In genomic region chr2:152413765-152414584, GRCm38 (mm10) we compare ENCODE assay signal across 9 mouse cellular contexts. TPM values are rescaled to one million over a fixed set of nuclear protein-coding genes. Genes with fewer than 3 reads are reported as not detected.
DNase-seq lines count a peak whose midpoint lies in the region; ATAC-seq and TF ChIP-seq lines count a peak whose summit lies in the region.
"Had no signal": no experiment of that assay in that cellular context is flagged by ENCODE, and none has a peak within 500 bp of the region (broad histone marks: within the 10 kb centered on the region; RNA-seq: fewer than 3 reads in every experiment).

No protein-coding gene starts in this region.

- peak; percentile 10 for DNase-seq in gastrocnemius, adult 18-20 months (ENCODE audit: low spot score)
- no peak for DNase-seq in gastrocnemius, postnatal 25 days
- no peak for DNase-seq in ES-E14 (ENCODE audit: low read depth, low spot score)
- peak; percentile 62 for DNase-seq in embryo, embryonic 10.5 days (ENCODE audit: low spot score)
- DNase-seq in kidney, postnatal 4 days: peak; percentile 63 to 73
- peak; percentile 70 for DNase-seq in midbrain, embryonic 10.5 days (ENCODE audit: low spot score)
- peak; percentile 49 for DNase-seq in stomach, postnatal 0 days (ENCODE audit: low spot score)

- H3K36me3 ChIP-seq in ES-E14 (ENCODE audit: control insufficient read depth, insufficient read depth, low read length, poor library complexity, severe bottlenecking): peaks cover 3% of the 10 kb centered on the region; the same call in 1 of the 2 replicates
- 0 out of 2 replicates have a peak, but pooled peaks cover 2% of the 10 kb centered on the region for H3K36me3 ChIP-seq in heart, embryonic 16.5 days (ENCODE audit: control insufficient read depth, insufficient read depth)
- peaks cover 8% of the 10 kb centered on the region; the same call in 1 of the 2 replicates for H3K36me3 ChIP-seq in midbrain, embryonic 10.5 days
- H3K36me3 ChIP-seq in stomach, postnatal 0 days (ENCODE audit: control insufficient read depth, insufficient read depth, low read length): no peaks in the 10 kb centered on the region

- in situ Hi-C loops in ES-E14 (cut with MboI; ENCODE audit: low sequenced_read_pairs in 2 of 2, unreplicated experiment in 2 of 2): no loop called here

- no peaks in the 10 kb centered on the region for H3K27me3 ChIP-seq in heart, embryonic 16.5 days (ENCODE audit: control insufficient read depth, insufficient read depth, low read length)
- H3K27me3 ChIP-seq in midbrain, embryonic 10.5 days (ENCODE audit: low read depth, poor library complexity, severe bottlenecking): no peaks in the 10 kb centered on the region
- no peaks in the 10 kb centered on the region for H3K27me3 ChIP-seq in stomach, postnatal 0 days (ENCODE audit: control insufficient read depth, insufficient read depth, low read length)

- peak overlapping the region; percentile 88 for H3K4me2 ChIP-seq in heart, embryonic 16.5 days (ENCODE audit: low read depth, low read length)
- H3K4me2 ChIP-seq in stomach, postnatal 0 days (replicated peaks; ENCODE audit: low read depth): peak overlapping the region; percentile 79

- TF ChIP-seq CTCF in stomach, postnatal 0 days (IDR thresholded peaks at IDR 0.05; ENCODE audit: low read depth): no peak

- no peaks in the 10 kb centered on the region for H3K9me3 ChIP-seq in ES-E14 (ENCODE audit: control insufficient read depth, insufficient read depth, low read depth, low read length)
- H3K9me3 ChIP-seq in heart, embryonic 16.5 days (replicated peaks; ENCODE audit: control insufficient read depth, low read length): peaks cover 6% of the 10 kb centered on the region; the same call in 1 of the 2 replicates
- peaks cover 7% of the 10 kb centered on the region; the same call in 1 of the 2 replicates for H3K9me3 ChIP-seq in midbrain, embryonic 10.5 days (replicated peaks)
- no peaks in the 10 kb centered on the region for H3K9me3 ChIP-seq in stomach, postnatal 0 days (ENCODE audit: control insufficient read depth, low read length)

- peak overlapping the region; percentile 69 to 81 for H3K4me3 ChIP-seq in ES-E14 (ENCODE audit: insufficient read depth in 1 of 2, low read depth in 1 of 2, low read length in 2 of 2, poor library complexity in 1 of 2, severe bottlenecking in 1 of 2)
- H3K4me3 ChIP-seq in heart, embryonic 16.5 days (ENCODE audit: low read length): peak overlapping the region; percentile 72
- peak overlapping the region; percentile 84 for H3K4me3 ChIP-seq in midbrain, embryonic 10.5 days
- H3K4me3 ChIP-seq in stomach, postnatal 0 days (ENCODE audit: low read depth, low read length): peak overlapping the region; percentile 96

- WGBS in heart, embryonic 16.5 days: under 1% methylated on average over 85 of the region's 86 CpGs
- WGBS in midbrain, embryonic 10.5 days: under 1% methylated on average over 84 of the region's 86 CpGs
- under 1% methylated on average over 79 of the region's 86 CpGs for WGBS in stomach, postnatal 0 days

- H3K4me1 ChIP-seq in ES-E14 (ENCODE audit: control insufficient read depth in 2 of 2, insufficient read depth in 2 of 2, low read length in 2 of 2, poor library complexity in 1 of 2): peaks cover 6 to 16% of the 10 kb centered on the region in 2 experiments; a peak in 2 of 4 replicates
- H3K4me1 ChIP-seq in heart, embryonic 16.5 days (ENCODE audit: control insufficient read depth, insufficient read depth, low read length): peaks cover 27% of the 10 kb centered on the region
- peaks cover 51% of the 10 kb centered on the region for H3K4me1 ChIP-seq in midbrain, embryonic 10.5 days
- H3K4me1 ChIP-seq in stomach, postnatal 0 days (replicated peaks; ENCODE audit: control insufficient read depth, insufficient read depth): peaks cover 3% of the 10 kb centered on the region

- no peak for TF ChIP-seq EP300 in stomach, postnatal 0 days (optimal IDR thresholded peaks at IDR 0.05)

- H3K27ac ChIP-seq in ES-E14 (ENCODE audit: insufficient read depth, low read depth, low read length, poor library complexity, severe bottlenecking): peak overlapping the region; percentile 75
- H3K27ac ChIP-seq in heart, embryonic 16.5 days (ENCODE audit: low read length): peak overlapping the region; percentile 99
- H3K27ac ChIP-seq in midbrain, embryonic 10.5 days (replicated peaks): peak overlapping the region; percentile 98
- H3K27ac ChIP-seq in stomach, postnatal 0 days (replicated peaks): peak overlapping the region; percentile 98

- peak overlapping the region; percentile 96 for H3K9ac ChIP-seq in ES-E14 (ENCODE audit: insufficient read depth, low read depth, low read length, poor library complexity, severe bottlenecking)
- peak overlapping the region; percentile 99 for H3K9ac ChIP-seq in heart, embryonic 16.5 days (ENCODE audit: low read length)
- H3K9ac ChIP-seq in stomach, postnatal 0 days (ENCODE audit: low read length): peak overlapping the region; percentile 94

- no peak for ATAC-seq in heart, embryonic 16.5 days (replicated peaks; ENCODE audit: extremely low read depth, insufficient read depth, low FRiP score)
- peak; percentile 10; the same call in 1 of the 2 replicates for ATAC-seq in stomach, postnatal 0 days (ENCODE audit: low FRiP score, low TSS enrichment)

TF ChIP-seq in ES-E14, 5 proteins besides CTCF, POLR2A, EP300 and RAD21:
- TF ChIP-seq ZNF384 (IDR thresholded peaks at IDR 0.05; ENCODE audit: low read depth, low read length): no peak
- no peak for TF ChIP-seq MAFK (IDR thresholded peaks at IDR 0.05; ENCODE audit: insufficient read depth, low read depth, low read length)
- no peak for TF ChIP-seq CHD2 (IDR thresholded peaks at IDR 0.05; ENCODE audit: low read depth, low read length)
- no peak for TF ChIP-seq HCFC1 (IDR thresholded peaks at IDR 0.05; ENCODE audit: borderline replicate concordance, insufficient read depth, low read length)
- no peak for TF ChIP-seq ZC3H11A (IDR thresholded peaks at IDR 0.05; ENCODE audit: borderline replicate concordance, low read depth, low read length)
TF ChIP-seq in ES-E14: peak in this region for 0.

RNA-seq across cellular contexts. Expression of gene Zcchc3, which starts 0.9 kb away (rescaled TPM):
- under 1 TPM; 0.62 to 0.76 TPM for total RNA-seq in gastrocnemius, adult 18-20 months (2021)
- 1 to 10 TPM; 1.6 TPM for total RNA-seq in gastrocnemius, postnatal 25 days (2021)
- total RNA-seq in ES-E14 (2012; rRNA removed): 21.4 and 22.9 TPM in 2 replicates
- polyA plus RNA-seq in heart, embryonic 16.5 days (2015; fragmentation: Nextera tagmentation; extraction: Ambion mirVana): 24.3 and 26.0 TPM in 2 replicates
- polyA plus RNA-seq in midbrain, embryonic 10.5 days (2016; fragmentation: Nextera tagmentation; extraction: Ambion mirVana): 47.7 and 49.8 TPM in 2 replicates
- polyA plus RNA-seq in stomach, postnatal 0 days (2015; fragmentation: Nextera tagmentation; extraction: Ambion mirVana): 14.8 and 15.6 TPM in 2 replicates

RNA-seq across cellular contexts. Expression of gene 6820408C15Rik, which starts 1.4 kb away (rescaled TPM):
- not detected for total RNA-seq in gastrocnemius, adult 18-20 months (2021)
- total RNA-seq in gastrocnemius, postnatal 25 days (2021): not detected
- 0.18 and 0.58 TPM in 2 replicates for total RNA-seq in ES-E14 (2012; rRNA removed)
- polyA plus RNA-seq in heart, embryonic 16.5 days (2015; fragmentation: Nextera tagmentation; extraction: Ambion mirVana): 3.5 TPM in 2 replicates
- polyA plus RNA-seq in midbrain, embryonic 10.5 days (2016; fragmentation: Nextera tagmentation; extraction: Ambion mirVana): 0.99 and 1.2 TPM in 2 replicates
- 0.38 TPM in 2 replicates for polyA plus RNA-seq in stomach, postnatal 0 days (2015; fragmentation: Nextera tagmentation; extraction: Ambion mirVana)
- total RNA-seq: hematopoietic stem cell, adult 5-6 weeks had no signal

RNA-seq across cellular contexts. Expression of gene Sox12, which starts 16.1 kb away (rescaled TPM):
- total RNA-seq in gastrocnemius, adult 18-20 months (2021): under 1 TPM; 0.34 to 0.57 TPM
- 1 to 10 TPM; 1.1 to 1.7 TPM for total RNA-seq in gastrocnemius, postnatal 25 days (2021)
- 7.4 and 9.1 TPM in 2 replicates for total RNA-seq in ES-E14 (2012; rRNA removed)
- 5.4 and 7.3 TPM in 2 replicates for polyA plus RNA-seq in heart, embryonic 16.5 days (2015; fragmentation: Nextera tagmentation; extraction: Ambion mirVana)
- 8.6 and 9.2 TPM in 2 replicates for polyA plus RNA-seq in midbrain, embryonic 10.5 days (2016; fragmentation: Nextera tagmentation; extraction: Ambion mirVana)
- 2.7 and 3.0 TPM in 2 replicates for polyA plus RNA-seq in stomach, postnatal 0 days (2015; fragmentation: Nextera tagmentation; extraction: Ambion mirVana)

RNA-seq across cellular contexts. Expression of gene Nrsn2, which starts 37.5 kb away (rescaled TPM):
- not detected for total RNA-seq in gastrocnemius, adult 18-20 months (2021)
- not detected for total RNA-seq in gastrocnemius, postnatal 25 days (2021)
- total RNA-seq in ES-E14 (2012; rRNA removed): 2.1 and 3.3 TPM in 2 replicates
- 1.2 and 1.3 TPM in 2 replicates for polyA plus RNA-seq in heart, embryonic 16.5 days (2015; fragmentation: Nextera tagmentation; extraction: Ambion mirVana)
- polyA plus RNA-seq in midbrain, embryonic 10.5 days (2016; fragmentation: Nextera tagmentation; extraction: Ambion mirVana): 1.3 and 3.7 TPM in 2 replicates
- 1.1 and 1.5 TPM in 2 replicates for polyA plus RNA-seq in stomach, postnatal 0 days (2015; fragmentation: Nextera tagmentation; extraction: Ambion mirVana)
- total RNA-seq: hematopoietic stem cell, adult 5-6 weeks had no signal

RNA-seq across cellular contexts. Expression of gene Defb23, which starts 50.4 kb away (rescaled TPM):
- total RNA-seq in gastrocnemius, adult 18-20 months (2021): not detected
- not detected for total RNA-seq in gastrocnemius, postnatal 25 days (2021)
- not detected in 2 replicates for total RNA-seq in ES-E14 (2012; rRNA removed)
- polyA plus RNA-seq in heart, embryonic 16.5 days (2015; fragmentation: Nextera tagmentation; extraction: Ambion mirVana): not detected in 2 replicates
- polyA plus RNA-seq in midbrain, embryonic 10.5 days (2016; fragmentation: Nextera tagmentation; extraction: Ambion mirVana): not detected in 2 replicates
- polyA plus RNA-seq in stomach, postnatal 0 days (2015; fragmentation: Nextera tagmentation; extraction: Ambion mirVana): not detected in 2 replicates
- total RNA-seq: hematopoietic stem cell, adult 5-6 weeks had no signal

Comparison
In these comparisons a context has a peak if more than half of its experiments do, and no peak if none do; other contexts are left out.
1. DNase-seq: peak in gastrocnemius, adult 18-20 months (single experiment), embryo, embryonic 10.5 days (single experiment), kidney, postnatal 4 days (2 of 2), midbrain, embryonic 10.5 days (single experiment) and stomach, postnatal 0 days (single experiment); none in gastrocnemius, postnatal 25 days (single experiment) and ES-E14 (single experiment).
2. Peak in every context shown above with its lines, with median percentiles within 50 percentile points of each other: H3K27ac ChIP-seq, H3K4me3 ChIP-seq and H3K9ac ChIP-seq.